Mouse (Mus musculus) c-Kit-positive CD71-negative TER-119-negative erythroid progenitor cells, embryonic 14.5 days (primary cell): ENCODE results near the gene Nrip2.

ENCODE experiments used
- DNase-seq: peaks from one replicate; pipeline ENCODE4 v3.0.0-alpha.2; 2013; ENCODE audit warnings: low read depth

Nrip2 gene

DNA sequence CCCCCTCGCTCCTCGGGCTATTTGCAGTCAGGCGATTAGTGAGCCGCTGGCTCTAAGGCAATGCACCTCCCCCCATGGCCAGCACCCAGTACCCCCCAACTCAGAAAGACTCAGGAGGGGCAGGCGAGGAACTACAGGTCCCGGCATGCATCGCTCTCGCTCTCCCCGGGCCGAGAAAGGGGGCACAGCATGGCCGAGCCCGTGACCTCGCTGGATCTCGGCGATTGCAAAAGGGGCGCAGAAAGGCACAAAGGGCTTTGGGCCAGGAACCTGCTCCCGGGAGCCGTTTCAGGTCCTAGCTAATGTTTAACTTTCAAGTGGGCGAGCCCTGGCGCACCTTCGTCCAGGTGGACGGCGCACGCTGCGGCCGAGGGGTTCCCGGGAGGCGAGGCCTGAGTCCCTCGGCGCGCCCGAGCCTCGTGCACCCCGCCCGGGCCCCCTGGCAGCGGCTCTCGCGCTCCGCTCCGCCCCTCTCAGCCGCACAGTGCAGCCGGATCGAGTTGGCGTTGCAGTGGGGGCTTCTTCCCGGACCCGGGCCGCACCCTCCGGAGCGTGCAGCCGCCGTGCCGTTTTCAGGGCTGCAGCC lies 38.7 kb downstream of the Nrip2 start:
- peak; percentile 39 for DNase-seq

GRCm38 (mm10) chr6:128438317-128438870 lies 39.3 kb downstream of the Nrip2 start, which contains the start of gene Fkbp4:
Gene Fkbp4, minus strand, starts transcription at chr6:128438677.
- peak; percentile 78 for DNase-seq

DNA sequence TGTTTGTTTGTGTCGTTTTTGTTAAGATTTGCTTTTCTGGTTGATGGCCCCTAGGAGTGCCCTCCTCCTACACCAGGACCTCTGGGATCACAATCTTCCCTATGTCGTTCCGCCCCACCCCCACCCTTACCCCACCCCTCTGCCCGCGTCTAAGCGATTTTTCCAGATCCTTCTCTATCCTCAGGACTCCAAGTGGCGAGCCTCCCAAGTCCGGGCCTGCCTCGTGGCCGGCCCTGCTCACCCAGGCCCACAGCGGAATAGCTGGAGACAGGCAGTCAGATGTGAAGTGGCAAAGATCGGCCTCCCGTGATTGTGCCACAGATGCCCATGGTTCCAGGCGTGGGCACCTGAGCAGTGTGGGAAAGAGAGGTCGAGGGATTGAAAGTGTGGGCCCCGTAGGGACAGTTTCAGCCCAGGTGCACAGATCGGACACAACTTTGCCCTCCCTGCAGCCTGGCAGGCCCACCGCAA lies 39.8 kb downstream of the Nrip2 start:
- no peak for DNase-seq

GRCm38 (mm10) chr6:128440238-128440637 lies 41.1 kb downstream of the Nrip2 start:
- DNase-seq: no peak

- DNase-seq: peak; percentile 26
Measured at GRCm38 (mm10) chr6:128445761-128446535, 46.9 kb downstream of the Nrip2 start.

GRCm38 (mm10) chr6:128447063-128447462 lies 48.0 kb downstream of the Nrip2 start:
- DNase-seq: no peak

- DNase-seq: no peak
Measured at GRCm38 (mm10) chr6:128455835-128456605, 56.9 kb downstream of the Nrip2 start.

- no peak for DNase-seq
Measured at GRCm38 (mm10) chr6:128457186-128457585, 58.1 kb downstream of the Nrip2 start.

GRCm38 (mm10) chr6:128460321-128460720 lies 61.2 kb downstream of the Nrip2 start:
- no peak for DNase-seq

DNA sequence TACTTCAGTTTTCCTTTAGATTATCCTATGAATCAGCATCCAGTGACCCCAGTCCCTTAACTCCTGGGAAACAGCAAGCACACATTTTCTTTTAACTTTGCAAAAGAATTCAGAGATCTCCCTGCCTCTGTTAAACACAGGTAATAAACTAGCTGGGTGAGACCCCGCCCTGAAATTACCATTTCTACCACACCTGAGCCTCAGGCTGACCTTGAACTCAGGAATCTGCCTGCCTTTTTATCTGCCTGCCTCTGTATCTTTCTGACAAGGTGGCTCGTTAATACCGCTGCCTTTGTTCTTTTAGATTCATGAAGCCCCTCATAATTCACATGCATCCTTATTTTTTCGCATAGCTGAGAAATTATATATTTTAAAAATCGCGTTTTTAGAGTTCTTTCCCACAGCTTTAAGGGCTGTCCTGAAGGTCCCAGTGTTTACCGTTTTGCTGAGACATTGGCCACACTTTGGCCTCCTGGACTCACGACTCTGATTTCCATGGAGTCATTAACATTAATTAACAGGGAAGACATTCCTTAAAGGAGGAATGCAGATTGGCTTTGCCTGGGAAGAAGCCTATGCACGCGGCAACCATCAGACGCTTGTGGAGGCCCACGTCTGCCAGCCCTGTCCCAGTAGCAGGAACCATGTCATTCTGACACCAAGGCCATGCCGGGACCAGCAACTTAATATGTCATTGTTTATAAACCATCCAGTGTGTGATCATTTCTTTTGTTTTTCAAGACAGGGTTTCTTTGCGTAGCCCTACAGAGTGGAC lies 61.8 kb downstream of the Nrip2 start:
- no peak for DNase-seq

DNA sequence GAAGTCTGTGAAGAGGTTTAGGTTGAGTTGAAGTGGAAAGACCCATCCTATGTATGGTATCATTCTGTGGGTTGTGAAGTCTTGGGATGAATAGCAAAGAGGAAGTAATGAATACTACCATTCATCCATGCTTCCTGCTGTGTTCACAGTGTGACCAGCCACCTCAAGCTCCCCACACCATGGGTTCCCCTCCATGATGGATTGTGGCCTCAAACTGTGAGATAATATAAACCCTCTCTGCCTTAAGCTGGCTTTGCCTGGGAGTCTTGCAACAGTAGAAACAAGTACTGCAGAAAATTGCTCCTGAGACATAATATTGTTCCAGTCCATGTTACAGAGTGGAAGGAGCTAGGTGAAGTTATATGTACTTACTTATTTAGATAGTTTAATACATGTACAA lies 62.5 kb downstream of the Nrip2 start:
- DNase-seq: no peak

DNA sequence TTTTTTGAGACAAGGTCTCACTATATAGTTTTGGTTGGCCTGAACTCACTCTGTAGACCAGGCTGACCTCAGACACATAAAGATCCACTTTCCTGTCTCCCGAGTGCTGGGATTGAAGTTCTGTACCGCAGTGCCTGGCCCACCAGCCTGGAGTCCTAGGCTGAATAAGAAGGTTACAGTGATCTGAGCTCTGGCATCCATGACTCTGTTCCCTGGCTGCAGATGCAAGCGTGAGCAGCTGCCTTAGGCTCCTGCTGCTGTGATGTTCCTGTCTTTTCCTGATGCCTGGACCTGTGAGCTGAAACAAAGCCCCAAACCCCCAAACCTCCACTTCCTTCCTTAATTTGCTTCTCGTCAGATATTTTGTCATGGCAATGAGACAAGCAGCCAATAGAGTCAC lies 65.9 kb downstream of the Nrip2 start:
- DNase-seq: no peak
